19 mouse cellular contexts compared by ENCODE assay signal in the genomic region with DNA sequence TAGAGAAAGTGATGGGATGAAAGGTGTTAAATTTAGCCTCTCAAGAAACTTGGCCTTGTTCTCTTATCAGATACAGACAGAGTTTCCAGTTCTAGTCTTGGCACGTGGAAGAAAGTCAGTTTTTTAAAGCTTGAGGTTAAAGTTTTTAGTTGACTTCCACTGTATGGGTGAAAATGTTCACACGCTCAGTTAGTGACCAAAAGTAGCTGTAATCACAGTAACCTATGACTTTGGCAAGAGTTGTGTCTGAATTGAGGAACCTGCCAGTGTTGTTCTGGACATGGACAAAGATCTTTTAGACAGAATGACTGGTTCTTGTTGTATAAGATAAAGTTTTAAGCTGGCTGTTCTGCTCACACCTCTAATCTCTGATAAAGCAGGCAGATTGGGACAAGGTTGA. TPM values are rescaled to one million over a fixed set of nuclear protein-coding genes. Genes with fewer than 3 reads are reported as not detected.
DNase-seq lines count a peak whose midpoint lies in the region; ATAC-seq and TF ChIP-seq lines count a peak whose summit lies in the region.
"Had no signal": no experiment of that assay in that cellular context is flagged by ENCODE, and none has a peak within 500 bp of the region (broad histone marks: within the 10 kb centered on the region; RNA-seq: fewer than 3 reads in every experiment).

No protein-coding gene starts in this region.

- no peak for DNase-seq in gastrocnemius, adult 2 months
- DNase-seq in gastrocnemius, adult 18-20 months (ENCODE audit: low spot score): no peak
- peak; percentile 73 for DNase-seq in 416B (ENCODE audit: low read depth)
- DNase-seq in frontal cortex, adult 2 months (ENCODE audit: extremely low spot score in 1 of 2, low spot score in 1 of 2): no peak
- no peak for DNase-seq in embryo, embryonic 11 days
- DNase-seq: adrenal gland, adult 8-10 months; adrenal gland, postnatal 36 days; cerebellum, adult 2 months; cerebellum, postnatal 10 days; gastrocnemius, postnatal 25 days; heart, postnatal 10 days; heart, postnatal 4 days had no signal

- no peaks in the 10 kb centered on the region for H3K9me3 ChIP-seq in liver, embryonic 12.5 days (replicated peaks)
- H3K9me3 ChIP-seq: embryonic facial prominence, embryonic 12.5 days; forebrain, embryonic 15.5 days; hindbrain, embryonic 13.5 days had no signal

- H3K27me3 ChIP-seq in liver, embryonic 12.5 days (replicated peaks): no peaks in the 10 kb centered on the region
- H3K27me3 ChIP-seq: embryonic facial prominence, embryonic 12.5 days; forebrain, embryonic 15.5 days; hindbrain, embryonic 13.5 days had no signal

- no peak overlapping the region for H3K9ac ChIP-seq in liver, embryonic 12.5 days
- H3K9ac ChIP-seq: embryonic facial prominence, embryonic 12.5 days; forebrain, embryonic 15.5 days; hindbrain, embryonic 13.5 days had no signal

- no peak for ATAC-seq in liver, embryonic 12.5 days
- 0 out of 2 replicates have a peak, but pooled peaks have one; percentile 8 for ATAC-seq in megakaryocyte progenitor cell, adult 5-6 weeks (replicated peaks; ENCODE audit: poor library complexity)
- ATAC-seq: forebrain, embryonic 15.5 days; hindbrain, postnatal 0 days had no signal

- intact Hi-C loops in gastrocnemius, adult 2 months (cut with DNase I): no loop called here

- peaks cover 64% of the 10 kb centered on the region for H3K4me1 ChIP-seq in liver, embryonic 12.5 days

- H3K36me3 ChIP-seq in liver, embryonic 12.5 days: no peaks in the 10 kb centered on the region
- H3K36me3 ChIP-seq: embryonic facial prominence, embryonic 12.5 days; forebrain, embryonic 15.5 days; hindbrain, embryonic 13.5 days had no signal

- H3K27ac ChIP-seq in gastrocnemius, adult 2 months: peak overlapping the region; percentile 3; the same call in 1 of the 2 replicates
- peak overlapping the region; percentile 66; the same call in 1 of the 2 replicates for H3K27ac ChIP-seq in liver, embryonic 12.5 days
- H3K27ac ChIP-seq: embryonic facial prominence, embryonic 12.5 days; forebrain, embryonic 15.5 days; hindbrain, embryonic 13.5 days; hindbrain, postnatal 0 days had no signal

- H3K4me2 ChIP-seq in liver, embryonic 12.5 days: peak overlapping the region; percentile 31; the same call in 1 of the 2 replicates
- H3K4me2 ChIP-seq: embryonic facial prominence, embryonic 12.5 days; forebrain, embryonic 15.5 days; hindbrain, embryonic 13.5 days had no signal

- 28% methylated on average over 2 of the region's 2 CpGs for WGBS in liver, embryonic 12.5 days (ENCODE audit: insufficient replicate concordance)

- no peak for TF ChIP-seq CTCF in gastrocnemius, adult 2 months (IDR thresholded peaks at IDR 0.05)

- H3K4me3 ChIP-seq in gastrocnemius, adult 2 months: no peak overlapping the region
- H3K4me3 ChIP-seq in liver, embryonic 12.5 days: no peak overlapping the region
- H3K4me3 ChIP-seq: embryonic facial prominence, embryonic 12.5 days; forebrain, embryonic 15.5 days; hindbrain, embryonic 13.5 days had no signal

RNA-seq across cellular contexts. Expression of gene Ralgapb, which starts 3.6 kb away (rescaled TPM):
- total RNA-seq in gastrocnemius, adult 2 months (2021): 10 to 100 TPM; 27.9 to 38.2 TPM
- total RNA-seq in gastrocnemius, adult 18-20 months (2021): 10 to 100 TPM; 31.3 to 34.4 TPM
- 10.5 TPM in 2 replicates for polyA plus RNA-seq in liver, embryonic 12.5 days (2016; fragmentation: Nextera tagmentation; extraction: Ambion mirVana)
- total RNA-seq in megakaryocyte progenitor cell, adult 5-6 weeks (2015): 37.8 and 40.9 TPM in 2 replicates
- 22.2 and 30.4 TPM in 2 replicates for total RNA-seq in megakaryocyte progenitor cell, adult 5-6 weeks (2017)
- polyA plus RNA-seq in frontal cortex, adult 2 months (2012; rRNA removed): 44.2 and 44.4 TPM in 2 replicates

RNA-seq across cellular contexts. Expression of gene Snhg11, which starts 37.8 kb away (rescaled TPM):
- under 1 TPM in 1 of 2 experiments, not detected in 1; 0.17 TPM for total RNA-seq in gastrocnemius, adult 2 months (2021)
- total RNA-seq in gastrocnemius, adult 18-20 months (2021): under 1 TPM; 0.16 to 0.28 TPM
- polyA plus RNA-seq in liver, embryonic 12.5 days (2016; fragmentation: Nextera tagmentation; extraction: Ambion mirVana): 2.2 and 2.4 TPM in 2 replicates
- 0.17 and 0.24 TPM in 2 replicates for total RNA-seq in megakaryocyte progenitor cell, adult 5-6 weeks (2015)
- 0.03 and 0.17 TPM in 2 replicates for total RNA-seq in megakaryocyte progenitor cell, adult 5-6 weeks (2017)
- 1,510 and 1,726 TPM in 2 replicates for polyA plus RNA-seq in frontal cortex, adult 2 months (2012; rRNA removed)
- polyA plus RNA-seq: C2C12 had no signal
